Mouse (Mus musculus) megakaryocyte progenitor cell, adult 5-6 weeks (primary cell): ENCODE data around the gene Clmn. TPM values are rescaled to one million over a fixed set of nuclear protein-coding genes. Genes with fewer than 3 reads are reported as not detected.
A peak's percentile ranks its signal among the peaks of the same experiment; 100 is the strongest.

Experiments used
- ATAC-seq: replicated peaks from 2 replicates; pipeline ENCODE4 v1.8.0; 2016; ENCODE audit warnings: mild to moderate bottlenecking, moderate TSS enrichment, inconsistent platforms; ENCODE audit not compliant: poor library complexity
- total RNA-seq, 2 experiments: library from RNA; stranded (forward) in 1 of 2; stranded (reverse) in 1 of 2; fragments of 157-497, 149-512 nt in 1 of 2; fragments of 200-1000 nt in 1 of 2; gene quantifications; 2 replicates each; pipeline versions ENCODE4 v1.2.3 to v1.2.4; 2015 to 2017

The Clmn gene
- total RNA-seq, 2 experiments from 2014 or later: 0.10 TPM; not detected in 1

DNA sequence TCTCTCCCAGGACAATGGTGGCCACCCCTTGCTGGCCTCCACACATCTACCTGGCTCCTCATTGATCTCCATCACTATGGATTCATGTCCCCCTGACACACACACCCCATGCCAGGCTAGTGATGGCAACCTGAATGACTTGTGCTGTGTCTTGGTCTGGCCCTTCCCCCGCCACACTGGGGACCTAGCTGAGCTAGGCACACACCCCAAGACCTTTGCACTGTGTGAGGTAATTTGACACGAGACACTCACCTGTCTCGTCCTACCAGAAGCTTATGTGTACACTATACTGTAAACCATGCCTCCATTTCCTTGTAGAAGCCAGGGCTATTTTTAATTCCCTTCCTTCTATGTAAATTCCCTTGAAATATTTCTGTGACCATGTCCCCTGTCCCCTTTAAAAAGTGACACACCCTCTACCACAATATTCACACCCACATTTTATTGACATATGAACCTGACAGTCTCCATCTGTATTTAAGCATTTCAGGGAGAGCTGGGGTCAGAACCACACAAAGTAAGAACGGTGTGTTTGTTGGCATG lies 16.7 kb upstream of the Clmn start:
- no peak for ATAC-seq

DNA sequence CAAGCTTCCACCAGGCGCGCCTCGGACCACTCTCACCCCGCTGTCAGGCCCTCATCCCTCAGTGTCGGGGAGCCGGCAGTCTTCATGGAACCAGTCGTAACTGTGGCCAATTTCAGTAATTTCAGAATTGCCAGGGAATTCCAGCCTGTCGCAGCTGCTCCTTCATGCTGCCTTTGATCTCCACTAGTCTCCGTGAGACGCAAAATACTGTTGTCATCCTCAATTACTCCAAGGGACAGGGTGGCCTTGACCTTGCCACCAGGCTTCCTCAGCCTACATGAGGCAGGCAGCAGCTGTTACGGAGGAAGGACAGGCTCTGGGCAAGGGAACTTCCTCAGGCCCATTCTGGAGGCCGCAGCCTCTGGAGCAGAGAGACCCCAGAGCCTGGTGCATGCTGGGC lies 15.5 kb upstream of the Clmn start:
- no peak for ATAC-seq

DNA sequence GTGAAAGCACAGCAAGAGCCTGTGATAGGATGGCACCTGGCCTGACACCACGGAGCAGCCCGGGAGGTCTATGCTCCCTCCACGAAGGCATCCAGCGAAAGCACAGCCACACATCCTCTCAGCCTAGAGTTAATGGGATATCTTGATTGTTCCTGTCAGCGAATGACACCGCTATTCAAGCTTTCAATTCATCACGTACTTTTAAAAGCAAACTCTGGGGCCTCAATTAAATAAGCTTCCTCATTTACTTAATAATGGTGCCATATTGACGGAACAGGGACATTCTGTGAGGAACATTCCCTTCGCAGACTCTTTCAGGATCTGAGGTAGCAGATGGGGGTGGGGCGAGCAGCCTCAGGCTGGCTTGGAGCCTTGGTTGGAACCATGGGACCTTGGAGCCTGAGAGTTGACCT lies 14.7 kb upstream of the Clmn start:
- no peak for ATAC-seq

DNA sequence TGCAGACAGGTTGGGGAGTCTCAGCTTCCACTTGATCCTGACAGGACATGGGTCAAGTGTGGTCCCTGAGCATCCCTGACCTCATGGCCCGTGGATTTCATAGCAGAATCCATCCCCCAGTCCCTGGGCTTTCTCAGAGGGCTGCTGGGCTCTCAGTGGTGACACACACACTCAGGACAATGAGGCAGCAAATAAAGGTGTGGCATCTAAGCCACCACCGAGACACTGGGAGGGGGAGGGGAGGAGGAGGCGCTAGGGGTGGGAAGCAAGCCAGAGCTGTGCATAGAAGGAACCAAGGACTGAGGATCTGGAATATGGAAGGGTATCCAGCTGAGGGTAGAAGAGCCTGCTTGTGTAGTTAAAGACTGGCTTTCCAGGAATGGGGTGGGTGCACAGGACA lies 11.2 kb upstream of the Clmn start:
- no peak for ATAC-seq

DNA sequence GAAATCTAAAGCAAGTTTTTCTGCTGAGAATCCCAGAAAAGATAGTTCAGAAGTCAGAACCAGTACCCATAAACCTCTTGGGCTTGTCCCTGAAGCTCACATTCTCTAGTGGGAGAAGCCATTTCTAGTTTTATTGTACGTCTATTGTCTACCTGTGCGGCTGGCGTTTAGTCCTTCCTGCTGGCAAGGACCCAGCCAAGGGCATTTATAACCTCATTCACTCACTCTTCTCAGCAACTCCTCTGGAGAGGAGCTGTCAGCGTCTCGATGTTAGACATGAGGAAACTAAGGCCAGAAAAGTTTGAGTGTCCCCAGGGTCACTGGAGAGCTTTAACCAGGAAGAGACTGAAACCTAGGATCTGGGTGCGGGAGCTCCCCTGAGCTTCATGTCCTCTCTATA lies 7.1 kb upstream of the Clmn start:
- ATAC-seq: no peak

DNA sequence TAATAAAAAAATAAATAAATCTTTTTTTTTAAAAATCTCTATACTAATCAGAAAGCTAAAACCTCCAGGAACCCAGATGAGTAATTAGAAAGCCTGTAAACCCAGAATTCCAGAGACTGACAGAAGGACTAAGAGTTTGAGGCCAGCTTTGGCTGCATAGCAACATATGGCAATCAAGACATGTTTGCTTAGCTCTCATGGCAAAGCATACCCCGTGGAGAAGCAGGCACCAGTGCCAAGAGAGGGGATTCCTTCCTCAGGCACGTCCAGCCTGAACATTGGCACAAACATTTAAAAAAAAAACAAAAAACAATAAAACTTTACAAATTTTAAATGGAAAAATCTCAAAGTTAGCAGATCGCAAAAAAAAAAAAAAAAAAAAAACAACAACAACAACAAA lies 4.9 kb upstream of the Clmn start:
- no peak for ATAC-seq

DNA sequence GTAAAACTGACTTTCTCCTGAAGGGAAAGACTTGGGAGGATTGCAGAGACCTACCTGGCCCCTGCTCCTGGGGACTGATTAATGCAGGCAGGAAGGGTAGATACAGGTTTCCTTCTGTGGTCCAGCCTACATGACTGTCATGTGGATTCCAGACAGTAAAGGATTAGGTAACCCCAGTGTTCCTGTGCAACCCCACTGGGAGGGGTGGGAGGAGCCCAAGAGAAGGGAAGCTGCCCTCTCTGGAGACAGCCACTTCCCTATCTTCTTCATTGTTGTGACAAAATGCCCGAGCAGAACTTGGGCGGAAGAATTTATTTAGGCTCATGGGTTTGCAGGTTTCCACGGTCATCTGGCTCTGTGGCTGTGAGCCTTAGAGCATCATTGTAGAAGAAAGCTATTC lies 3.6 kb upstream of the Clmn start:
- peak; percentile 87 for ATAC-seq

DNA sequence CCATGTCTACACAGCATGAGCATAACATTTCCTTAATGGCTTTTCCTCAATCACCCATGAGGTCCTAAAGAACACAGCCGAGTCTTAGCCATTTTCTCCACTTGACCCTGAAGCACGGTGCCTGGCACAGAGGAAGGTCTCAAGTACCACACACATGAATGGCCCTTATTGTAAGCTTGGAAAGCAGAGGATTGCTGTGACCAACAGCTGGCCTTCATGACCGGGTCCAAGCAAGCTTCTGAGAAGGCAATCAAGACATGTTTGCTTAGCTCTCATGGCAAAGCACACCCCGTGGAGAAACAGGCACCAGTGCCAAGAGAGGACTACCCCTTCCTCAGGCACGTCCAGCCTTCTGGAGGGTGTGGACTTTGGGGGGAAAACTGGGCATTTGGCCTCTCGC lies 3.0 kb upstream of the Clmn start:
- no peak for ATAC-seq

DNA sequence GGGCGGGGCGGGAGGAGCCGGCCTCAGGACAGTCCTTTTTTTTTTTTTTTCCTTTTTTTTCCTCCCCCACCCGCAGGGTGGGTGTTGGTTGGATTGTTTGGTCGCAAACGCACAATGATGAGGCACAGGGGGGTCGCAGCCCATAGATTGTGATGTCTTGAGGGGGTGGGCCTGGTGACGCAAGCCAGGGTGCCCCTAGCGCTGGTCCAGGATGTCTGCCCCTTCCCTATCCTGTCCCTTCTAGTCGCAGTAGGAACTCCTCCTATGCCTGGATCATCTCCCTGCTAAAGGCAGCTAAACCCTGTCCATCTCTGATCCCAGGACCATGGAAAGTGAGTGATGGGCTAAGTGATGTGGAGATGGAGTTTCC lies 275 bp upstream of the Clmn start:
- no peak for ATAC-seq

DNA sequence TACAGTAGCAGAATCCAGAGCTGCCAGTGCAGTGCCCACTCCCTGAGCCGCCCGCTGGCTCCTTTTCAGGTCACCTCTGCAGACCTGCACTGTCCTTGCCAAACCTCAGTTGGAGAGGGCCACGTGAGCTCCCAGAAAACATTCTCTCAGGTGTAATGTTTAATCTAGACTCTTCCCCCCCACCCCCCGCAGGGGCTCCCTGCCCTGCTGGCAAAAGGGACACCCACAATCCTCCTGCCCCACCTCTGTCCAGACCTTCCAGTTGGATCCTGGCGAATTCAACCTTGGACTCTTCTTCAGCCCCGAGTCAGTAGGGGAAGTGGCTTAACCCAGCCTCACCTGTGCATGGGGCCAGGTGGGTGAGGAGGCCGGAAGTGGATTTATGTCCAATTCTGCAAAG lies 1.2 kb downstream of the Clmn start:
- no peak for ATAC-seq

DNA sequence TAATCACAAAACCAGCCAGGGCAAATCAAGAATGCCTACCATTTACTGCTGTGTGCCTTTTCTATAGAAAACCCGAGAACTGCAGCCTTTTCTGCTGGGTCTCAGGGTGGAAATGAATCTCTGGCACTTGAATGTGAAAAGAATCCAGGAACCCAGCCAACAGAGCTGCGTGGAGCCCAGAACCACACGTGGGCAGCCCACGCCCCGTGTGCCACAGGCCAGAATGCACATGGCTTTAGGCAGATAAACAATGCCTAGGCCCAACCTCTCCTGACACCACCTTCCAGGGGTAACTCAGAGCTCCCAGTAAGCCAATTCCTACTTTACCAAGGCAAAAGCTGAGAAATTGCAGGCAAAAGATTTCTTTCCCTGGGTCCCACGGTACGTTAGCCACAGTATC lies 5.7 kb downstream of the Clmn start:
- no peak for ATAC-seq

DNA sequence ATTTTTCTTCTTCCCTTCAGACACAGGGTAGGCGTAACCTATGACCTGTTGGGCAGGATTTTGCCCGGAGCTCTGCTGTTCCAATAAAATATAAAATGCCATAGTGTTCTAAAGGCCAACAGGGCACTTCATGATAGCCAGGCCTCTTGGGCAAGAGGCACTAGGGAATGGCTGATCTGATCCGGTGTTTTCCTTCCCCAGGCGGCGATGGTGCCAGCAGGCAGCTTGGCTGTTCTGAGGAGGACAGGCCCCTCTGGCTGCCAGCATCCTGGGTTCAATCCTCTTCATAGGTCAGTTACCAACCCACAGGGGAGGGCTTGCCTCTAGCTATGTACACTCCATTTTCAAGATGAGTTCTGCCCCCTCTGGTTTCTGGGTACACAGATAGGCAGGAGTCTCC lies 6.1 kb downstream of the Clmn start:
- no peak for ATAC-seq

DNA sequence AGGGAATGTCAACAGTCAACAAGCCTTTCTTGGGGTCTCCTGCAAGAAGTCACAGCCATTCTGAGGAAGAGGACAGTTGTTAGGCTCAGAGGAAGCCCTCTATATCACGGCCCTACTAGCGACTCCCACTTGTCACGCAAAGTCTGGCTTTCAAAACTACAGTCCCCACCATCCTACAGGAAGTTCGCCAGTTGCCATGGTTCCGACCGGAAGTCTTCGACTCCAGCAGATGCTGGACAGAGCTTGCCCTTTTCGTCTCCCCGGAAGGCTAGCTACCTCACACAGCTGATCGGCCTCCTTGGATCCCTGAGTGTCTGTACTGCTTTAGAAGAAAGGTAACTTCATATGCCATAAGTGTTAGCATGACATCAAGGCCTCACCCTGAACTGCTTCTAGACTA lies 7.3 kb downstream of the Clmn start:
- ATAC-seq: no peak

DNA sequence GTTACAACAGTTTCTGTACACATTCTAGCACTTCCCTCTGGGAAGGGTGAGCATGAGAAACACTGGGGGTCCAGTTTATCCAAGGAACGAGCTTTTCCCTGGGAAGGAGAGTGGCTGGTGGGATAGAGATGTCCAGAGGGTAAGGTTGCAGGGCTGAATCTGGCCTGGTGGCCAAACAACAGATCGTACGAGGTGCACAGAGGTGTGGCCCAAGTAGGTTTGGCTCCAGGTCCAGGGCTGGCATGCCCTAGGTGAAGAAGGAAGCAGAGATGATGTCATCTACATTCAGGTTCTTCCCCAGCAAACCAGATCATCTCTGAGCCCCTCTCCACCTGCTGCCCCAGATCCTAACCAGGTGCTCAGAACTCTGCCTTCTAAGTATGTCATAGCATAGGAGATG lies 8.3 kb downstream of the Clmn start:
- no peak for ATAC-seq

DNA sequence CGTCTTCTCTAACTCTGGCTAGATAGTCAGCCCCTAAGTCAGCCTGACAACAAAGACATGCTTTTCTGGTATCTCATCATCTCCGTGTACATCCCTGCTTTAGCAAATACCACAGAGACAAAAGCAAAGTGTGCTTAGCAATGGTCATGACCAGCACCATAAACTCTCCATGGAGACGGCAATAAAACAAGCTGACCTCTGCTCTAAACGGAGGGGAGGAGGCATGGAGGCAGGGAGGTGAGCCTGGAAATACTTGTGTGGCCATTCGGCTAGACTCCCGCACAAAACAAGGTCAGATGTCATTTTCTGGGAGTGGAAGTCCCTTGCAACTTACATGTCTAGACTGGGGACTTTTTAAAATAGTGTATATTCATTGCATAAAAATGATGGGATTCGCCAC lies 9.3 kb downstream of the Clmn start:
- ATAC-seq: no peak

DNA sequence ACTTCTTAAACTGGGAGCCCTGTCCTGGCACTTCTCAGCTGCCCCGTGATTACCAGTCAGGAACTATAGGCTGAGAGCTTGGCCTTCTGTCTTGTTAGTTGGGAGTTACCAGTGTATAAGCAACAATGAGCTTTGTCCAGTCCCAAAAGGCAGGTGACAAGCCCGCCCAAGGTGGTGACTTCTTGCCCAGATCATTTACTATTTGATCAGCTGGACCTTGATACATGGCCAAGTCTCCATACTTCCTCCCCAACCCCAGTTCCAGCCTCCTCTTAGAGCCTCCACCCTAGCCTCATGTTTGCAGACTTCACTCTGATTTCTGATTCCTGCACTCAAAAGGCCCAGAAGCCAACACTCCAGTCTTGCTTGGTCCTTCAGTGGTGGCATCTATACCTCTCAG lies 10.1 kb downstream of the Clmn start:
- ATAC-seq: no peak

DNA sequence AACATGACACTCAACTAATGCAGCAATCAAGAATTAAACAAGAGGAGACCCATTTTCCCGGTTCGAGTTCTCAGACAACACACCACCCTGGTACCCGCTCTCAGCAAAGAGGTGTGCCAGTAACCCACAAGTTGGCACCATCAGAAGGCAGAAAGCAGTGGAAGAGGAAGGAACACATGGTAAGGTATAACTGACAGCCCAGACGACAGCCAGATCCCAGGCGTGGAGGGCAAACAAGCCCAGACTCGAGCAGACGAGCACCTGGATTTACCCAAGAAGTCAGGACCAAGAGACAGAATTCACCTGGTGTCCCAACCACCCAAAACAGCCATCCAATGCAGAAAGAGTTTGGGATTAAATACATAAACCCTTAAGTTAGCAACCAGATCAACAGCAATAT lies 11.5 kb downstream of the Clmn start:
- no peak for ATAC-seq

DNA sequence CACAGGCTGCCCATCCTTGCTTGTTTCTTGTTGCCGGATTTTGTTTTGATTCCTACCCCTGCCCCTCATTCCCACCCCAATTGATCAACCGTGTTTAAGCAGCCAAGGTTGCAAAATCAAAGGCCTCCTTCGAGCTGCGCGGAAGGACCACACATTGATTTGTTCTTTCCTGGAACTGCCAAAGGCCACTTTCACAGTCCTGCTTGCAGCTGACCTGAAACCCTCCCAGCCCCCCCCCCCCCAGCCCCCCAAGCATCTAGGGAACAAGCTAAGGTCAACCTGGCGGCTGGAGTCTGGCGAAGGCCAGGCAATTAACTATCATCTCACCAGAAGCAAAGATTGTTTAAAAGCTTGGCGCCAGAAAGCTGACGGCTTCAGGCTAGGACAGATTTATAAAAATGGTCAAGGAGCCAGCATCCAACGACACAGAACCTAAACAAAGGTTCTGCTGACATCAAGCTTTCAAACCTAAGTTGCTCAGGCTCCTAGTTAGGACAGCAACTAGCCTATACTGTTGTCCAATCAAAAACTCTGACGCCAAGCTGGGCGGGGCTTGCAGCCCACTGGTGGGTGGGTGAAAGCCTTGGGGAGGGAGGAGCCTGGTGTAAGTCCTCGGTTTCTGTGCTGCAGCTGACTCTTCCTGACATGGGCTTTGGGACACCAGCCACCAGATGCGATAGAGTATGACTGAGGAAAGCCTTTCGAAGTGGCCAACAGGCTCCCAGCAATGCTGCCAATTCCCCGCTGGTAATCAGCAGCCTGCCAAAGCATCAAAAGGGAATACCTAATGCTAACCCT lies 13.0 kb downstream of the Clmn start:
- peak; percentile 67 for ATAC-seq

DNA sequence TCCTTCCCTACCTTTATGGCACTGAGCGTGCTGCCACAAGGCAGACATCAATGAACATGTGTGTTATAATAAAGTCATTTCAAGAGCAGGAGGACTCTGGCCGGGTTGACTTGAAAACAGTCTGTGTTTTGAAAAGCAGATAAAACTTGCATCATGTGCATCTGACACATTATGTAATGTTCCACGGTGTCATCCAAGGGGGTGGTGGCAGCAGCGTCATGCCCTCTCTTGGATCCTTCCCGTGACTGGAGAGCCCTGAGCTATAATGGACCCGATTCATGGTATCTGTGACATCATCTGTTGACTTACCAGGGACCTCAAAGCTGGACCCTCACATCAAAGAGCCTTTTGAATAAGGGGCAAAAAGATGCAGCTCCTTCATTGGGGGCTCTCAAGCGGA lies 14.8 kb downstream of the Clmn start:
- ATAC-seq: no peak

DNA sequence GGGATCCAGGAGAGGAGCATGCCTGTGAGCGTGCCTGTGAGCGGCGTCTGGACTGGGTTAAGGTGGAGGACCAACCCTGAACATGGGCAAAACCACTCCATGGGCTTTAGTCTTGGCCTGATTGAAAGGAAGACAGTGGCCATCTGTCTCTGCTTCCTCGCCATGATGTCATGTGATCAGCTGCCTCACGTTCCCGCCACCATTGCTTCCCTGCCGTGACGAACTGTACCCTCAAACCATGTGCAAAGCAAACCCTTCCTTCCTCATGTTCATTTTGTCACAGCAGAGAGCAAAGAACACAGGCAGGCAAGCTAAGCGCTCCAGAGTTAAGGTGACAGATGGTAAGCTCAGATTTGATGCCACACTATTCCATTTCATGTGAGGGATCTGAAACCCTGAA lies 16.2 kb downstream of the Clmn start:
- ATAC-seq: no peak

DNA sequence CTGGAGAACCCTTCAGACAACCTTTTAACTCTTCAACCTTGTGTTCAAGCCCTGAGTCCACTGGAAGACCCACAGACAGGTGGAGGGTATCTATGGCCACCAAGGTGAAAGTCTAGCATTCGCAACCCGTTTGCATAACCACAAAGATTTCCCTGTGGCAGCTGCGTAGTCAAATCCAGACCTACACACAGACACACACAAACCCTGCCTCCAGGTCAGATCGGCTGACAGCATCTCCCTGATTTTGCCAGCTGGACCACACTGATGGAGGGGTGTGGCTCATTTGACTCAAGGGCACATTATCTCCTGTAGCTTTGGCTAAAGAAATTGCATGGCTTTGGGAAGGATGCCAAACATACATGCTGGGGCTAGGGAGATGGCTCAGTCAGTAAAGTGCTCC lies 17.6 kb downstream of the Clmn start:
- ATAC-seq: no peak

DNA sequence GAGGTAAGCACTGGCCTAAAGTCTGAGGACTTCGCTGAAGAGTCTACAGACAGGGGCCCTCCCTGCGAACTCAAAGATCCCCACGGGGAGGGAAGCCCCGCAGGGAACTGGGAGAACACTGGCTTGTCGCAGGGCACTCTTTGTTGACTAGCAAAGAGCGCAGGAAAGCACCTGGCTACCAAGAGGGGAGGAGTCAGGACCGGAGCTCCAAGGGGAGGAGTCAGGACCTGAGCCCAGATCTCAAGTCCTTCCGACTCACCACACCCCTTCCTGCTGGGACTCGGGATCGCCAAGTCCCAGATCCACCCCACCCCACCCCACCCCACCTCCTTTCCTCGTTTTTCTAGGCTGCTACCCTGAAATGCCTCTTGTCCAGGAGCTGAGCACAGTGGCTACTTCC lies 19.2 kb downstream of the Clmn start:
- peak; percentile 48 for ATAC-seq

DNA sequence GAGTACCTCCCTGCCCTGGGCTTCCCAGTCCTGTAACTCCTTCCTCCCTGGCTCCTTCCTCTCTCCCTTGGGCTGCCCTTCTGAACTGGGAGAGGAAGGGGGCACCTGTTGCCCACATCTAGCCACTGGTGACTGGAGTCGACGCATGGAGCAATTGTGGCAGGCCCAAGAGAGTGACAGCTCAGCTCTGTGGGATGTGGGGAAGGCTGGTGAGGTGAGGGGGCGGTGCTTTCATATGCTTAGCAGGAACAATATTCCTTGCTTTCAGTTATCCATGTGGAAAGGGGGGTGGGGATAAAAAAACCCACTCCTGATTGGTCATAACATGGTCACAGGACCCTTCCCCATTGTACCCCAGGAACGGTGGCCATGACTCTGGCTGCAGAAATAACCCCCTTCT lies 19.9 kb downstream of the Clmn start:
- ATAC-seq: no peak
